Mouse (Mus musculus) embryonic facial prominence, embryonic 11.5 days (tissue): ENCODE data around the gene Fam19a3. TPM values are rescaled to one million over a fixed set of nuclear protein-coding genes. Genes with fewer than 3 reads are reported as not detected.
A peak's percentile ranks its signal among the peaks of the same experiment; 100 is the strongest.

Experiments
- ATAC-seq: fragments of 200-750 bp; cut with Nextera tagmentation; replicated peaks from 2 replicates; pipeline ENCODE4 v1.8.0; 2017; ENCODE audit warnings: low read depth; ENCODE audit not compliant: insufficient number of reproducible peaks, low FRiP score, low TSS enrichment
- DNase-seq: peaks from one replicate; pipeline ENCODE4 v3.0.0-alpha.2; 2015; ENCODE audit warnings: low spot score
- H3K27ac ChIP-seq: fragments of 300-500 bp; sonication (generic); replicated peaks from 2 replicates; pipeline ENCODE4 v1.5.1; 2014; ENCODE audit warnings: mild to moderate bottlenecking, low read depth, low read length, control low read depth
- H3K27me3 ChIP-seq: fragments of 300-500 bp; sonication (generic); 2 replicates; pipeline ENCODE4 v1.6.1; 2014; ENCODE audit warnings: mild to moderate bottlenecking, low read length, moderate library complexity, mixed read lengths; ENCODE audit not compliant: control insufficient read depth, insufficient read depth
- H3K36me3 ChIP-seq: fragments of 300-500 bp; sonication (generic); replicated peaks from 2 replicates; pipeline ENCODE4 v1.6.1; 2014; ENCODE audit warnings: low read depth, mild to moderate bottlenecking, low read length, moderate library complexity, mixed read lengths; ENCODE audit not compliant: control insufficient read depth, insufficient read depth
- H3K4me1 ChIP-seq: fragments of 300-500 bp; sonication (generic); 2 replicates; pipeline ENCODE4 v1.6.1; 2014; ENCODE audit warnings: low read length, mixed read lengths; ENCODE audit not compliant: control insufficient read depth, insufficient read depth
- H3K4me2 ChIP-seq: fragments of 300-500 bp; sonication (generic); 2 replicates; pipeline ENCODE4 v1.6.1; 2014; ENCODE audit warnings: low read depth, mild to moderate bottlenecking, control low read depth, low read length, moderate library complexity
- H3K4me3 ChIP-seq: fragments of 300-500 bp; sonication (generic); 2 replicates; pipeline ENCODE4 v1.5.1; 2014; ENCODE audit warnings: low read depth, low read length, control low read depth
- H3K9ac ChIP-seq: fragments of 300-500 bp; sonication (generic); replicated peaks from 2 replicates; pipeline ENCODE4 v1.6.1; 2014; ENCODE audit warnings: mild to moderate bottlenecking, control low read depth, low read length
- H3K9me3 ChIP-seq: fragments of 300-500 bp; sonication (generic); replicated peaks from 2 replicates; pipeline ENCODE4 v1.6.1; 2016; ENCODE audit warnings: mild to moderate bottlenecking, low read length, inconsistent platforms, mixed read lengths; ENCODE audit not compliant: control insufficient read depth
- WGBS: fragments of 180-500 bp; shearing (Covaris S2); extraction: QIAGEN DNeasy Blood & Tissue Kit; methylation state at CpG from one replicate; pipeline ENCODE4 v1.1.7; 2014; 5-methylcytosine and 5-hydroxymethylcytosine counted together
- polyA plus RNA-seq: library from polyadenylated mRNA; unstranded; fragments of >200 nt; fragmentation: Nextera tagmentation; extraction: Ambion mirVana; gene quantifications from 2 replicates; pipeline ENCODE4 v1.2.1, GENCODE M21; 2014

Fam19a3 gene
- 0.13 TPM in 1 of 2 replicates, not detected in the other for polyA plus RNA-seq

- peak within 1 kb of the TSS; percentile 91 for H3K4me2 ChIP-seq
Measured at GRCm38 (mm10) chr3:104781471-104781903, at the start of gene Fam19a3. Fam19a3 (minus strand) TSS chr3:104781840.

GRCm38 (mm10) chr3:104822413-104822812 is 40.8 kb upstream of the Fam19a3 start:
- H3K27me3 ChIP-seq: no peaks in the 10 kb centered on the region
- no peak overlapping the region for H3K27ac ChIP-seq
- ATAC-seq (no peak), DNase-seq (no peak)
- 88% methylated on average over 3 of the region's 3 CpGs for WGBS
- no peaks in the 10 kb centered on the region for H3K36me3 ChIP-seq
- no peaks in the 10 kb centered on the region for H3K4me1 ChIP-seq
- H3K4me2 ChIP-seq: no peak overlapping the region
- H3K4me3 ChIP-seq: no peak overlapping the region
- H3K9ac ChIP-seq: no peak overlapping the region
- H3K9me3 ChIP-seq: no peaks in the 10 kb centered on the region

More at GRCm38 (mm10) chr3:104781471-104781903, at the start of gene Fam19a3:
- peak within 1 kb of the TSS; percentile 44 for H3K4me3 ChIP-seq
- H3K4me1 ChIP-seq: peaks cover 4% of the 10 kb centered on the region
- H3K36me3 ChIP-seq: no peaks in the 10 kb centered on the region
- peak within 1 kb of the TSS; percentile 23; the same call in 1 of the 2 replicates for H3K9ac ChIP-seq
- H3K27me3 ChIP-seq: peaks cover 52% of the 10 kb centered on the region
- no peak within 1 kb of the TSS for H3K27ac ChIP-seq
- H3K9me3 ChIP-seq: no peaks in the 10 kb centered on the region
- under 1% methylated on average over 26 of the region's 26 CpGs for WGBS
- no peak for DNase-seq
- no peak for ATAC-seq

- no peak for DNase-seq
- no peak overlapping the region for H3K4me2 ChIP-seq
- H3K9ac ChIP-seq: no peak overlapping the region
- H3K4me3 ChIP-seq: no peak overlapping the region
- no peaks in the 10 kb centered on the region for H3K36me3 ChIP-seq
- ATAC-seq: no peak
- no peaks in the 10 kb centered on the region for H3K9me3 ChIP-seq
- WGBS: 53% methylated on average over 1 of the region's 1 CpGs
- no peaks in the 10 kb centered on the region for H3K4me1 ChIP-seq
- H3K27me3 ChIP-seq: no peaks in the 10 kb centered on the region
- H3K27ac ChIP-seq: no peak overlapping the region
Measured at GRCm38 (mm10) chr3:104820426-104820825, 38.8 kb upstream of the Fam19a3 start.

- H3K27ac ChIP-seq: peak overlapping the region; percentile 92; the same call in 1 of the 2 replicates
Measured at GRCm38 (mm10) chr3:104818749-104819134, 37.1 kb upstream of the Fam19a3 start.

DNA sequence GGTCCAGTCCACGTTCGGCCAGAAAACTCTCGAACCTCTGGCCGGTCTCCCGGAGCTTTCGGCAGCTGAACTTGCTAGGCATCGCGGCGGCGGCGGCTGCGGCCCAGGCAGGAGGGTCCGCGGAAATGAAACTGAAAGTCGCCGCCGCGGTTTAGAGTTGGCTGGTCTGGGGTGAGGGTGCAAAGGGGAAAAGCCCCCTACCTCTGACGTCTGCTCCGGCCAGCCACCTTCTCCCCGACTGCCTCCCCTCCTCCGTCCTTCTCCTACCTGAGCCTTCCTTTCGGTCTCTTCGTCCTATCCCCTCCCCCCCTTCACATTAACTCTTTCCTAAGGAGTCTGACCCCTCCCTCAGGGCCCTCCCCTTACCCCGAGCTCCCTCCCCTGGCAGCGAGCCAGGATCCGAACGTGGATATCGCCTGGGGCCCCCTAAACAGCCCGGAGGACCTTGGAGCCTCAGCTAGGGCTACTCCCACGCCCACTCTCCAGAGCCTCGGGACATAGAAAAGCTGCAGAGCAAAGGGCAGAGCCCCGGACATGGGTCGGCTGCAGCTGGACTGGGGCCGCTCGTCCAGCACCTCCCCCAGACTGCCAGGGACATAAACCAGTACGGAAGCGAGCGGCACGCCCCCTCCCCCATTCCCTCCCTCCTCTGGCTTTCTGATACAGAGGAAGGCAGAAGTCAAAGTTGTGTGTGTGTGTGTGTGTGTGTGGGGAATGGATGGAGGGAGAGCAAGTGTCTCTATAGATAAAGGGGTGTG is 36.5 kb upstream of the Fam19a3 start, which contains the start of gene Mov10:
Mov10 (minus strand) TSS at position 573 of the 758 bp plus-strand sequence.
- no peaks in the 10 kb centered on the region for H3K36me3 ChIP-seq
- no peaks in the 10 kb centered on the region for H3K9me3 ChIP-seq
- 0% methylated on average over 38 of the region's 40 CpGs for WGBS
- H3K4me1 ChIP-seq: no peaks in the 10 kb centered on the region
- H3K27ac ChIP-seq: peak within 1 kb of the TSS; percentile 92
- H3K9ac ChIP-seq: peak within 1 kb of the TSS; percentile 83
- peak within 1 kb of the TSS; percentile 92 for H3K4me3 ChIP-seq
- DNase-seq (peak; percentile 80), ATAC-seq (peak; percentile 68)
- H3K4me2 ChIP-seq: peak within 1 kb of the TSS; percentile 87
- no peaks in the 10 kb centered on the region for H3K27me3 ChIP-seq

More at GRCm38 (mm10) chr3:104818749-104819134, 37.1 kb upstream of the Fam19a3 start:
- ATAC-seq (no peak), DNase-seq (no peak)
- Histone ChIP-seq H3K36me3 (no peaks in the 10 kb centered on the region), H3K4me1 (no peaks in the 10 kb centered on the region), H3K4me3 (peak overlapping the region; percentile 92), H3K9ac (peak overlapping the region; percentile 83), H3K27me3 (no peaks in the 10 kb centered on the region), H3K4me2 (peak overlapping the region; percentile 87), H3K9me3 (no peaks in the 10 kb centered on the region)
- WGBS: 5% methylated on average over 3 of the region's 3 CpGs

DNA sequence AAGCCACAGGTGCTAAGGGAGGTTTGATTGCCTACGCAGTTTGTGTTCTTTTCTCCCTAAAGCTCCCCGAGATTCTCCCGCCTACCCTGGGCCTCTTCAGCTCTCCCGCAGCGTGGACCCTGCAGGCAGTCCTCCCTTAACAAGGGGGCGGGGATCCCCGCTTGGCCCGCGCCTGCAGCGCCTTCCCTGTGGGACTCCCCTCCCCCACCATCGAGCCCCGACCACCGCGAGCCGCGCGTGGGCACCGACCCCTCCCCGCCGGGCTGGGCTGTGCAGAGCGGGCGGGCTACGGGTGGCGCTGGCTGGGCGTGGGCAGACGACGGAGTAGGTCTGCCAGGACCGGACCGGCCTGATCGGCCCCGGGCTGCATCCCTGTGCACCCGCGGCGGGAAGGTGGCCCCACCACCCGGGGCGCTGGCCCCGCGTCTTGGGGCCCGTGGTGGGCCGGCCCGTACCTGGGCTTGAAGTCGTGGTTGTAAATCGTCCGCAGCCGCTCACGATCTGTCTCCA is 35.9 kb upstream of the Fam19a3 start:
- Histone ChIP-seq H3K27me3 (no peaks in the 10 kb centered on the region), H3K9ac (peak overlapping the region; percentile 83), H3K4me1 (no peaks in the 10 kb centered on the region), H3K36me3 (no peaks in the 10 kb centered on the region), H3K4me2 (peak overlapping the region; percentile 87), H3K9me3 (no peaks in the 10 kb centered on the region), H3K4me3 (peak overlapping the region; percentile 92), H3K27ac (peak overlapping the region; percentile 92)
- ATAC-seq: peak; percentile 82
- peak; percentile 67 for DNase-seq
- WGBS: under 1% methylated on average over 46 of the region's 46 CpGs

DNA sequence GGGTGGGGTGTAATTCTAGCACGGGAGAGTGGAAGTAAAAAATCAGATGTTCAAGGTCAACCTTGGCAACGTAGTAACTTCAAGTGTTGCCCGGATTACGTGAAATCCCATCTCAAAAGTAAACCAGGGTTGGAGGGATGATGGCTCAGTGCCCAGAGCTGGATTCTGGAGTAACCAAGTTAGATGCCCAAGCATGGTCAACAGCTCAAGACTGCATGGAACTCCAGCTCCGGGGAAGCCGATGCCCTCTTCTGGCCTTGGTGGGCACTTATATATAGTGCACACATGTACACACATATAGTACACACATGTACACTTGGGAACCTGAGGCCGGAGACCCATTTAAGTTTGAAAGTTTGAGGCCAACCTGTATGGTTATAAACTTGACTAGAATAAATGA is 34.5 kb upstream of the Fam19a3 start:
- Histone ChIP-seq H3K4me3 (no peak overlapping the region), H3K4me2 (no peak overlapping the region), H3K27ac (no peak overlapping the region), H3K4me1 (no peaks in the 10 kb centered on the region), H3K27me3 (no peaks in the 10 kb centered on the region), H3K36me3 (no peaks in the 10 kb centered on the region), H3K9ac (no peak overlapping the region), H3K9me3 (no peaks in the 10 kb centered on the region)
- ATAC-seq (no peak), DNase-seq (no peak)
- WGBS: 94% methylated on average over 7 of the region's 7 CpGs

GRCm38 (mm10) chr3:104815346-104815745 is 33.7 kb upstream of the Fam19a3 start:
- no peak for DNase-seq
- Histone ChIP-seq H3K9ac (no peak overlapping the region), H3K36me3 (no peaks in the 10 kb centered on the region), H3K27me3 (no peaks in the 10 kb centered on the region), H3K4me3 (no peak overlapping the region), H3K4me1 (no peaks in the 10 kb centered on the region), H3K9me3 (no peaks in the 10 kb centered on the region), H3K27ac (no peak overlapping the region), H3K4me2 (no peak overlapping the region)
- ATAC-seq: no peak
- 91% methylated on average over 2 of the region's 2 CpGs for WGBS
